Mouse (Mus musculus): Measurements from ENCODE around the gene Apobr. TPM values are rescaled to one million over a fixed set of nuclear protein-coding genes. Genes with fewer than 3 reads are reported as not detected.

Apobr gene
- polyA plus RNA-seq, 1 experiment, result 7.2 TPM

- no peaks in the 10 kb centered on the region for H3K27me3 ChIP-seq (ENCODE audit: control insufficient read depth, insufficient read depth, low read length)
- H3K4me1 ChIP-seq (replicated peaks; ENCODE audit: control insufficient read depth, insufficient read depth, low read length), result no peaks in the 10 kb centered on the region
- 74% methylated on average over 11 of the region's 11 CpGs for WGBS
- H3K27ac ChIP-seq (ENCODE audit: control insufficient read depth, insufficient read depth, low read length), result no peak within 1 kb of the TSS
- no peak within 1 kb of the TSS for H3K4me3 ChIP-seq (ENCODE audit: control insufficient read depth, insufficient read depth, low read length)
- DNase-seq, result no peak
- H3K36me3 ChIP-seq (ENCODE audit: control insufficient read depth, insufficient read depth, low read length), result no peaks in the 10 kb centered on the region
- TF ChIP-seq POLR2A (IDR thresholded peaks at IDR 0.05; ENCODE audit: control insufficient read depth, extremely low read depth, insufficient read depth, low read length, poor library complexity) (no peak), CTCF (IDR thresholded peaks at IDR 0.05; ENCODE audit: borderline replicate concordance, control insufficient read depth, extremely low read depth, insufficient read depth, low read length, poor library complexity) (no peak)
Observed at GRCm38 (mm10) chr7:126594862-126595561, 10.3 kb downstream of the Apobr start, which contains the start of gene Il27. Il27 (minus strand) TSS chr7:126594941.

DNA sequence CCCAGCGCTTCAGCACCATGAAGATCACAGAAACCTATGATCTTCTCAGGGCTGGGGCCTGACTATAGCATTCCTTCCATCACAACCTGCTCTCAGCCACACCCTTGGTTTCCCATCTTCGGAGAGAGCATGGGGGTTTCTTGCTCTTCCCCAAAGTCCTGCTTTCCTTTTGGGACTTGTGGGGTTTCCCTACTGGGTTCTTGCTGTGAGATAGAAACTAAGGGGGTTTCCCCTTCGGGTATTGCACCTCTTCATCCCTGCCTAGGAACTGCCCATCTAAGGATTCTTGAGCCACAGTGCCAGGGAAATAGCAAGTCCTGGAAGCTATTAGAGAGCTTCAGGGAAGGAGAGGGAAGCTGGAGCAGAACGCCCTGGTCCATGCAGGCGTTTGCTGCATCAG, 11.1 kb downstream of the Apobr start:
- H3K4me1 ChIP-seq (replicated peaks; ENCODE audit: control insufficient read depth, insufficient read depth, low read length), result no peaks in the 10 kb centered on the region
- no peak overlapping the region for H3K4me3 ChIP-seq (ENCODE audit: control insufficient read depth, insufficient read depth, low read length)
- no peak overlapping the region for H3K27ac ChIP-seq (ENCODE audit: control insufficient read depth, insufficient read depth, low read length)
- H3K36me3 ChIP-seq (ENCODE audit: control insufficient read depth, insufficient read depth, low read length), result no peaks in the 10 kb centered on the region
- no peak for TF ChIP-seq CTCF (IDR thresholded peaks at IDR 0.05; ENCODE audit: borderline replicate concordance, control insufficient read depth, extremely low read depth, insufficient read depth, low read length, poor library complexity)
- TF ChIP-seq POLR2A (IDR thresholded peaks at IDR 0.05; ENCODE audit: control insufficient read depth, extremely low read depth, insufficient read depth, low read length, poor library complexity), result no peak
- no peaks in the 10 kb centered on the region for H3K27me3 ChIP-seq (ENCODE audit: control insufficient read depth, insufficient read depth, low read length)
- no peak for DNase-seq
- 92% methylated on average over 5 of the region's 5 CpGs for WGBS

DNA sequence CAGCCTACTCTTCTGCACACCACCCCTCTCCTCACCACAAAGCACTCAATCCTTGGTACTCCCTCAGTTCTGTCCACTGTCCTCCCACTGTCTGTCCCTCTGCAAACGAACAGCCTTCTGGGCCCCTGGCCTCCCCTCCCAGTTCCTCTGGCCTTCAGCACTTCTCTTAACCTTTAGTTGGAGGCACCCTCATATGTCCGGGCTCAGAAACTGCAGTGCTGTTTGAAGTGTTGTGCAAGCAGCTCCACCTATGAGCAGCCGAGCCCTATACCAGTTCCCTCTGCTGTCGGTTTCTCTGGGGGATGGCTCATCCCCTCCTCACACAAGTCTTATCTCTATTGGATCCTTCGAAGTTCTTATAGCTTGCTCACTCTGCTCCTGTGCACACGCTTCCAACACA, 11.7 kb downstream of the Apobr start:
- no peak for TF ChIP-seq CTCF (IDR thresholded peaks at IDR 0.05; ENCODE audit: borderline replicate concordance, control insufficient read depth, extremely low read depth, insufficient read depth, low read length, poor library complexity)
- no peak for TF ChIP-seq POLR2A (IDR thresholded peaks at IDR 0.05; ENCODE audit: control insufficient read depth, extremely low read depth, insufficient read depth, low read length, poor library complexity)
- no peak overlapping the region for H3K27ac ChIP-seq (ENCODE audit: control insufficient read depth, insufficient read depth, low read length)
- H3K4me1 ChIP-seq (replicated peaks; ENCODE audit: control insufficient read depth, insufficient read depth, low read length), result no peaks in the 10 kb centered on the region
- 72% methylated on average over 6 of the region's 6 CpGs for WGBS
- DNase-seq, result no peak
- H3K4me3 ChIP-seq (ENCODE audit: control insufficient read depth, insufficient read depth, low read length), result no peak overlapping the region
- no peaks in the 10 kb centered on the region for H3K36me3 ChIP-seq (ENCODE audit: control insufficient read depth, insufficient read depth, low read length)
- no peaks in the 10 kb centered on the region for H3K27me3 ChIP-seq (ENCODE audit: control insufficient read depth, insufficient read depth, low read length)

GRCm38 (mm10) chr7:126598919-126599318, 14.2 kb downstream of the Apobr start:
- Histone ChIP-seq H3K36me3 (ENCODE audit: control insufficient read depth, insufficient read depth, low read length) (no peaks in the 10 kb centered on the region), H3K4me1 (replicated peaks; ENCODE audit: control insufficient read depth, insufficient read depth, low read length) (no peaks in the 10 kb centered on the region), H3K27ac (ENCODE audit: control insufficient read depth, insufficient read depth, low read length) (no peak overlapping the region), H3K4me3 (ENCODE audit: control insufficient read depth, insufficient read depth, low read length) (no peak overlapping the region), H3K27me3 (ENCODE audit: control insufficient read depth, insufficient read depth, low read length) (no peaks in the 10 kb centered on the region)
- no peak for DNase-seq
- TF ChIP-seq POLR2A (IDR thresholded peaks at IDR 0.05; ENCODE audit: control insufficient read depth, extremely low read depth, insufficient read depth, low read length, poor library complexity) (no peak), CTCF (IDR thresholded peaks at IDR 0.05; ENCODE audit: borderline replicate concordance, control insufficient read depth, extremely low read depth, insufficient read depth, low read length, poor library complexity) (no peak)
- 88% methylated on average over 6 of the region's 6 CpGs for WGBS

DNA sequence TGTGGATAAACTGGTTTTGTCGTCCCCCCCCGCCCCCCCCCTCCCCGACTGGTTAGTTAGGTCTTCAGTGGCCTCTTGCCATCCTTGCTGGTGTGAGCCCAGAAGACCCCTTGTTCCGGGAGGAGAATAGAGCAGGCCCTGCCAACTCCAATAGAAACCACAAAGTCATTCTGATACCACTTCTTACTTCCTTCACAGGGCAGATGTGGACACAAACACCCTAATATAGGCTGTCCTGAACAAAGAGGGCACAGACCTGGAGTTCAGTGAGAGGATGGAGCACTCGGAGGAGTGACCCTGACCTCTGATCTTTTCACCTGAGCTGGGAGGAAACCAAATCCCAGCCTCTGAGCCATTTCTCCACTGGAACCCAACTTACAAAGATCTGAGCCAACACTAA, 17.2 kb downstream of the Apobr start:
- Histone ChIP-seq H3K27ac (ENCODE audit: control insufficient read depth, insufficient read depth, low read length) (no peak overlapping the region), H3K4me3 (ENCODE audit: control insufficient read depth, insufficient read depth, low read length) (no peak overlapping the region)
- 20% methylated on average over 5 of the region's 5 CpGs for WGBS

GRCm38 (mm10) chr7:126602650-126603049, 17.9 kb downstream of the Apobr start:
- 41% methylated on average over 3 of the region's 3 CpGs for WGBS
- Histone ChIP-seq H3K4me1 (replicated peaks; ENCODE audit: control insufficient read depth, insufficient read depth, low read length) (peaks cover 5% of the 10 kb centered on the region), H3K27ac (ENCODE audit: control insufficient read depth, insufficient read depth, low read length) (no peak overlapping the region), H3K36me3 (ENCODE audit: control insufficient read depth, insufficient read depth, low read length) (no peaks in the 10 kb centered on the region), H3K4me3 (ENCODE audit: control insufficient read depth, insufficient read depth, low read length) (no peak overlapping the region), H3K27me3 (ENCODE audit: control insufficient read depth, insufficient read depth, low read length) (no peaks in the 10 kb centered on the region)
- TF ChIP-seq CTCF (IDR thresholded peaks at IDR 0.05; ENCODE audit: borderline replicate concordance, control insufficient read depth, extremely low read depth, insufficient read depth, low read length, poor library complexity) (no peak), POLR2A (IDR thresholded peaks at IDR 0.05; ENCODE audit: control insufficient read depth, extremely low read depth, insufficient read depth, low read length, poor library complexity) (no peak)
- no peak for DNase-seq

More for the DNA sequence above, 17.2 kb downstream of the Apobr start:
- no peak for DNase-seq
- TF ChIP-seq CTCF (IDR thresholded peaks at IDR 0.05; ENCODE audit: borderline replicate concordance, control insufficient read depth, extremely low read depth, insufficient read depth, low read length, poor library complexity) (no peak), POLR2A (IDR thresholded peaks at IDR 0.05; ENCODE audit: control insufficient read depth, extremely low read depth, insufficient read depth, low read length, poor library complexity) (no peak)
- Histone ChIP-seq H3K4me1 (replicated peaks; ENCODE audit: control insufficient read depth, insufficient read depth, low read length) (peaks cover 2% of the 10 kb centered on the region; the same call in 1 of the 2 replicates), H3K36me3 (ENCODE audit: control insufficient read depth, insufficient read depth, low read length) (no peaks in the 10 kb centered on the region), H3K27me3 (ENCODE audit: control insufficient read depth, insufficient read depth, low read length) (no peaks in the 10 kb centered on the region)

All from thymus, adult 2 months (tissue).